9 mouse cellular contexts compared by ENCODE assay signal in the genomic region with DNA sequence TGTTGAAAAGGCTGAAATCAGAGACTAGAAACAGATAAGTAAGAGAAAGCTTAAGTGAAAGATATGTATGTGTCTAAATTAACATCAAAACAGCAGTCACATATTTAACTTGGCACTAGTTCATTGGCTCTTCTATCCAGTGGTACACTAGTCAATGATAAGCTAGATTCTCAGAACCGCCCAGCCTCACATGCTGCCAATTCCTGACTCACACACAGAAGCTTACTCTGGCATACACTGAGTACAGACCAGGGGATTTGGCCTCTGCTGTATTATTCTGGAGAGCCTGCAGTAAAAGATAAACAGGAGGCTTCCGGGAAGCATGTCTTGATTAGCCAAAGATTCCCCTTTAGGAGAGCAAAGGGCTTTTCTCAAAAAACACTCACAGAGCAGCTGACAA.
A peak's percentile ranks its signal among the peaks of the same experiment; 100 is the strongest.
DNase-seq lines count a peak whose midpoint lies in the region; ATAC-seq lines count a peak whose summit lies in the region.
"Had no signal": no experiment of that assay in that cellular context is flagged by ENCODE, and none has a peak within 500 bp of the region (broad histone marks: within the 10 kb centered on the region; RNA-seq: fewer than 3 reads in every experiment).

No protein-coding gene starts in this region.

- peak; percentile 81; the same call in 1 of the 2 replicates for ATAC-seq in hindbrain, embryonic 16.5 days
- ATAC-seq in hindbrain, embryonic 11.5 days (ENCODE audit: low FRiP score) = no peak
- ATAC-seq in erythroid progenitor cell, adult 5-6 weeks (replicated peaks; ENCODE audit: low FRiP score, poor library complexity, severe bottlenecking) = no peak

- no peaks in the 10 kb centered on the region for H3K4me1 ChIP-seq in hindbrain, embryonic 16.5 days (ENCODE audit: control insufficient read depth, insufficient read depth, low read depth, low read length)
- no peaks in the 10 kb centered on the region for H3K4me1 ChIP-seq in hindbrain, embryonic 11.5 days (replicated peaks; ENCODE audit: control insufficient read depth, insufficient read depth, low read length)
- H3K4me1 ChIP-seq: midbrain, embryonic 12.5 days had no signal

- no peak for DNase-seq in hindbrain, embryonic 11.5 days (ENCODE audit: low spot score)
- peak; percentile 74 for DNase-seq in NIH3T3 (ENCODE audit: low read depth)
- DNase-seq in fibroblast of lung, adult 2 months (ENCODE audit: low read depth) = peak; percentile 28
- DNase-seq in kidney, postnatal 14 days = peak; percentile 83
- DNase-seq in B cell, adult 2 months = no peak
- no peak for DNase-seq in right cerebral cortex, postnatal 36 days (ENCODE audit: low spot score in 2 of 2)

- no peak overlapping the region for H3K27ac ChIP-seq in hindbrain, embryonic 16.5 days (ENCODE audit: low read depth, low read length)
- no peak overlapping the region for H3K27ac ChIP-seq in hindbrain, embryonic 11.5 days (ENCODE audit: low read depth, low read length)
- H3K27ac ChIP-seq: midbrain, embryonic 12.5 days had no signal

- no peak overlapping the region for H3K4me3 ChIP-seq in hindbrain, embryonic 16.5 days (ENCODE audit: low read length)
- H3K4me3 ChIP-seq in hindbrain, embryonic 11.5 days (ENCODE audit: low read depth, low read length) = no peak overlapping the region
- H3K4me3 ChIP-seq: midbrain, embryonic 12.5 days had no signal

- no peak overlapping the region for H3K4me2 ChIP-seq in hindbrain, embryonic 16.5 days (ENCODE audit: low read length)
- H3K4me2 ChIP-seq in hindbrain, embryonic 11.5 days (replicated peaks; ENCODE audit: low read depth, low read length) = no peak overlapping the region
- H3K4me2 ChIP-seq: midbrain, embryonic 12.5 days had no signal

- H3K9ac ChIP-seq in hindbrain, embryonic 16.5 days (ENCODE audit: low read depth, low read length) = no peak overlapping the region
- H3K9ac ChIP-seq in hindbrain, embryonic 11.5 days (ENCODE audit: low read depth, low read length) = no peak overlapping the region
- H3K9ac ChIP-seq: midbrain, embryonic 12.5 days had no signal

- no peaks in the 10 kb centered on the region for H3K36me3 ChIP-seq in hindbrain, embryonic 16.5 days (ENCODE audit: control insufficient read depth, insufficient read depth, low read length)
- H3K36me3 ChIP-seq in hindbrain, embryonic 11.5 days (ENCODE audit: control insufficient read depth, insufficient read depth, low read length) = no peaks in the 10 kb centered on the region
- H3K36me3 ChIP-seq: midbrain, embryonic 12.5 days had no signal

- 54% methylated on average over 2 of the region's 2 CpGs for WGBS in hindbrain, embryonic 16.5 days
- WGBS in hindbrain, embryonic 11.5 days = 78% methylated on average over 2 of the region's 2 CpGs

- H3K27me3 ChIP-seq in hindbrain, embryonic 16.5 days (replicated peaks; ENCODE audit: control insufficient read depth, insufficient read depth, low read length) = no peaks in the 10 kb centered on the region
- no peaks in the 10 kb centered on the region for H3K27me3 ChIP-seq in hindbrain, embryonic 11.5 days (ENCODE audit: control insufficient read depth, insufficient read depth, low read length)
- H3K27me3 ChIP-seq: midbrain, embryonic 12.5 days had no signal

- no peaks in the 10 kb centered on the region for H3K9me3 ChIP-seq in hindbrain, embryonic 16.5 days (ENCODE audit: control insufficient read depth, low read length)
- H3K9me3 ChIP-seq in hindbrain, embryonic 11.5 days (ENCODE audit: control insufficient read depth, low read length) = no peaks in the 10 kb centered on the region
- H3K9me3 ChIP-seq: midbrain, embryonic 12.5 days had no signal

Comparison
In these comparisons a context has a peak if more than half of its experiments do, and no peak if none do; other contexts are left out.
1. DNase-seq: peak in NIH3T3 (single experiment), fibroblast of lung, adult 2 months (single experiment) and kidney, postnatal 14 days (single experiment); none in hindbrain, embryonic 11.5 days (single experiment), B cell, adult 2 months (0 of 2) and right cerebral cortex, postnatal 36 days (0 of 2).